Mouse (Mus musculus) urinary bladder, adult 18-20 months (tissue): ENCODE measurements at regions not wholly inside any gene's neighbourhood (a gene's known extent, or its start where the extent isn't known, plus 50 kb on each side); places are given as distances from the start of the nearest gene placed in this dataset.
A peak's percentile ranks its signal among the peaks of the same experiment; 100 is the strongest.

Experiments used
- DNase-seq, 2 experiments: peaks; one replicate each; pipeline ENCODE4 v3.0.0; 2022; ENCODE audit warnings: low spot score in 2 of 2, mixed read lengths in 2 of 2

GRCm38 (mm10) chr9:43466883-43467282 is 156.2 kb downstream of the Trim29 start:
- no peak for DNase-seq

- DNase-seq, result no peak
Measured at GRCm38 (mm10) chr9:43469215-43469614, 158.6 kb downstream of the Trim29 start.

- DNase-seq, result no peak
Measured at GRCm38 (mm10) chr9:43472231-43472630, 161.6 kb downstream of the Trim29 start.

- no peak for DNase-seq
Measured at GRCm38 (mm10) chr9:43473164-43473563, 162.5 kb downstream of the Trim29 start.

GRCm38 (mm10) chr9:43473601-43474302 is 163.1 kb downstream of the Trim29 start:
- DNase-seq, result no peak

- DNase-seq, result no peak
Measured at GRCm38 (mm10) chr9:43474303-43474643, 163.6 kb downstream of the Trim29 start.

- DNase-seq, result no peak
Measured at GRCm38 (mm10) chr9:43480826-43481591, 170.4 kb downstream of the Trim29 start.

- DNase-seq, result peak in 1 of 2 experiments; percentile 8
Measured at GRCm38 (mm10) chr9:43482101-43483090, 171.7 kb downstream of the Trim29 start.

GRCm38 (mm10) chr9:43483195-43483594 is 172.5 kb downstream of the Trim29 start:
- DNase-seq, result no peak

GRCm38 (mm10) chr9:43483906-43484305 is 173.3 kb downstream of the Trim29 start:
- no peak for DNase-seq

GRCm38 (mm10) chr9:43486704-43487103 is 176.1 kb downstream of the Trim29 start:
- DNase-seq, result no peak

- no peak for DNase-seq
Measured at GRCm38 (mm10) chr9:43489205-43489604, 178.6 kb downstream of the Trim29 start.

GRCm38 (mm10) chr9:43491024-43491751 is 180.5 kb downstream of the Trim29 start:
- DNase-seq, result no peak

GRCm38 (mm10) chr9:43492236-43493000 is 181.8 kb downstream of the Trim29 start:
- no peak for DNase-seq

- no peak for DNase-seq
Measured at GRCm38 (mm10) chr9:43498596-43498995, 187.9 kb downstream of the Trim29 start.

GRCm38 (mm10) chr9:43504270-43504932 is 193.8 kb downstream of the Trim29 start:
- DNase-seq, result no peak

- DNase-seq, result no peak
Measured at GRCm38 (mm10) chr9:43505856-43506255, 195.2 kb downstream of the Trim29 start.

GRCm38 (mm10) chr9:43506276-43506675 is 195.6 kb downstream of the Trim29 start:
- DNase-seq, result no peak

GRCm38 (mm10) chr9:43512806-43513205 is 202.2 kb downstream of the Trim29 start:
- no peak for DNase-seq
